Mouse (Mus musculus) lung, embryonic 16.5 days (tissue): ENCODE measurements around the gene Tmem267. TPM values are rescaled to one million over a fixed set of nuclear protein-coding genes. Genes with fewer than 3 reads are reported as not detected.
"Not testable (repeated sequence)": the region's sequence is repeated elsewhere in the genome, so short reads cannot be mapped to it uniquely, and the experiment has no call there.

Source experiments
- ATAC-seq: fragments of 200-750 bp; cut with Nextera tagmentation; 2 replicates; pipeline ENCODE4 v1.8.0; 2017; ENCODE audit warnings: low read depth, mild to moderate bottlenecking, moderate library complexity
- H3K27ac ChIP-seq: fragments of 300-500 bp; sonication (generic); 2 replicates; pipeline ENCODE4 v1.5.1; 2014; ENCODE audit warnings: mild to moderate bottlenecking, control low read depth, low read length
- H3K27me3 ChIP-seq: fragments of 300-500 bp; sonication (generic); 2 replicates; pipeline ENCODE4 v1.6.1; 2014; ENCODE audit warnings: low read depth, low read length, mixed read lengths; ENCODE audit not compliant: control insufficient read depth, insufficient read depth
- H3K36me3 ChIP-seq: fragments of 300-500 bp; sonication (generic); 2 replicates; pipeline ENCODE4 v1.6.1; 2014; ENCODE audit warnings: low read length; ENCODE audit not compliant: control insufficient read depth, insufficient read depth
- H3K4me1 ChIP-seq: fragments of 300-500 bp; sonication (generic); replicated peaks from 2 replicates; pipeline ENCODE4 v1.6.1; 2014; ENCODE audit warnings: low read length, mixed read lengths; ENCODE audit not compliant: control insufficient read depth, insufficient read depth
- H3K4me2 ChIP-seq: fragments of 300-500 bp; sonication (generic); 2 replicates; pipeline ENCODE4 v1.6.1; 2014; ENCODE audit warnings: low read depth, low read length, control low read depth
- H3K4me3 ChIP-seq: fragments of 300-500 bp; sonication (generic); 2 replicates; pipeline ENCODE4 v1.5.1; 2014; ENCODE audit warnings: mild to moderate bottlenecking, low read length, control low read depth
- H3K9ac ChIP-seq: fragments of 300-500 bp; sonication (generic); 2 replicates; pipeline ENCODE4 v1.6.1; 2014; ENCODE audit warnings: low read length, control low read depth
- H3K9me3 ChIP-seq: fragments of 300-500 bp; sonication (generic); 2 replicates; pipeline ENCODE4 v1.6.1; 2016; ENCODE audit warnings: low read length; ENCODE audit not compliant: control insufficient read depth
- WGBS: fragments of 180-500 bp; shearing (Covaris S2); extraction: QIAGEN DNeasy Blood & Tissue Kit; methylation state at CpG from one replicate; pipeline ENCODE4 v1.1.7; 2014; 5-methylcytosine and 5-hydroxymethylcytosine counted together
- polyA plus RNA-seq: library from polyadenylated mRNA; unstranded; fragments of >200 nt; fragmentation: Nextera tagmentation; extraction: Ambion mirVana; gene quantifications from 2 replicates; pipeline ENCODE4 v1.2.1, GENCODE M21; 2015

The Tmem267 gene
- polyA plus RNA-seq, 1 experiment from 2014 or later, result 0.79 TPM

GRCm38 (mm10) chr13:119602688-119603331 is 115.0 kb downstream of the Tmem267 start:
- not testable (repeated sequence) for H3K27ac ChIP-seq, H3K9me3 ChIP-seq, H3K4me2 ChIP-seq, ATAC-seq, H3K4me1 ChIP-seq, H3K36me3 ChIP-seq, H3K4me3 ChIP-seq, H3K9ac ChIP-seq, H3K27me3 ChIP-seq
- WGBS, result 46% methylated on average over 12 of the region's 13 CpGs

GRCm38 (mm10) chr13:119603890-119604289 is 116.1 kb downstream of the Tmem267 start:
- not testable (repeated sequence) for ATAC-seq, H3K9ac ChIP-seq, H3K9me3 ChIP-seq, H3K4me1 ChIP-seq, H3K27ac ChIP-seq, H3K36me3 ChIP-seq, H3K27me3 ChIP-seq, H3K4me2 ChIP-seq, H3K4me3 ChIP-seq
- 93% methylated on average over 6 of the region's 8 CpGs for WGBS

- not testable (repeated sequence) for H3K9ac ChIP-seq, H3K4me3 ChIP-seq, H3K36me3 ChIP-seq, H3K4me1 ChIP-seq, H3K27me3 ChIP-seq, H3K9me3 ChIP-seq, H3K27ac ChIP-seq, ATAC-seq, H3K4me2 ChIP-seq
- 89% methylated on average over 7 of the region's 9 CpGs for WGBS
Measured at GRCm38 (mm10) chr13:119604322-119604721, 116.5 kb downstream of the Tmem267 start.

GRCm38 (mm10) chr13:119618841-119619240 is 131.0 kb downstream of the Tmem267 start:
- H3K4me3 ChIP-seq, result no peak overlapping the region
- no peak overlapping the region for H3K9ac ChIP-seq
- H3K27me3 ChIP-seq, result no peaks in the 10 kb centered on the region
- no peaks in the 10 kb centered on the region for H3K36me3 ChIP-seq
- no peak overlapping the region for H3K27ac ChIP-seq
- 90% methylated on average over 3 of the region's 3 CpGs for WGBS
- no peak overlapping the region for H3K4me2 ChIP-seq
- H3K4me1 ChIP-seq, result no peaks in the 10 kb centered on the region
- H3K9me3 ChIP-seq, result no peaks in the 10 kb centered on the region
- ATAC-seq, result no peak

- no peak for ATAC-seq
- no peak overlapping the region for H3K4me2 ChIP-seq
- 77% methylated on average over 3 of the region's 3 CpGs for WGBS
Measured at GRCm38 (mm10) chr13:119619735-119620134, 131.9 kb downstream of the Tmem267 start.

GRCm38 (mm10) chr13:119623634-119624033 is 135.8 kb downstream of the Tmem267 start, which contains the start of gene Ccl28:
TSS of gene Ccl28 (plus strand) at chr13:119623819.
- ATAC-seq, result no peak
- Histone ChIP-seq H3K4me2 (no peak within 1 kb of the TSS), H3K27ac (no peak within 1 kb of the TSS), H3K9me3 (no peaks in the 10 kb centered on the region), H3K4me1 (no peaks in the 10 kb centered on the region), H3K9ac (no peak within 1 kb of the TSS), H3K4me3 (no peak within 1 kb of the TSS), H3K27me3 (no peaks in the 10 kb centered on the region), H3K36me3 (no peaks in the 10 kb centered on the region)
- WGBS, result 80% methylated on average over 6 of the region's 6 CpGs

More at GRCm38 (mm10) chr13:119619735-119620134, 131.9 kb downstream of the Tmem267 start:
- no peaks in the 10 kb centered on the region for H3K36me3 ChIP-seq
- H3K9ac ChIP-seq, result no peak overlapping the region
- H3K27ac ChIP-seq, result no peak overlapping the region
- no peak overlapping the region for H3K4me3 ChIP-seq
- H3K9me3 ChIP-seq, result no peaks in the 10 kb centered on the region
- no peaks in the 10 kb centered on the region for H3K27me3 ChIP-seq
- H3K4me1 ChIP-seq, result no peaks in the 10 kb centered on the region

GRCm38 (mm10) chr13:119625952-119626351 is 138.1 kb downstream of the Tmem267 start:
- H3K36me3 ChIP-seq, ATAC-seq: not testable (repeated sequence)

GRCm38 (mm10) chr13:119631482-119632155 is 143.8 kb downstream of the Tmem267 start:
- Histone ChIP-seq H3K27me3 (no peaks in the 10 kb centered on the region), H3K4me1 (no peaks in the 10 kb centered on the region), H3K27ac (no peak overlapping the region), H3K9ac (peak overlapping the region; percentile 54), H3K36me3 (no peaks in the 10 kb centered on the region), H3K9me3 (no peaks in the 10 kb centered on the region), H3K4me2 (peak overlapping the region; percentile 70), H3K4me3 (peak overlapping the region; percentile 57)
- ATAC-seq, result peak; percentile 98
- 6% methylated on average over 27 of the region's 33 CpGs for WGBS

More at GRCm38 (mm10) chr13:119625952-119626351, 138.1 kb downstream of the Tmem267 start:
- H3K27me3 ChIP-seq, H3K4me2 ChIP-seq, H3K4me1 ChIP-seq, H3K4me3 ChIP-seq, H3K27ac ChIP-seq, H3K9me3 ChIP-seq, H3K9ac ChIP-seq: not testable (repeated sequence)
- 78% methylated on average over 5 of the region's 5 CpGs for WGBS

GRCm38 (mm10) chr13:119632156-119632548 is 144.3 kb downstream of the Tmem267 start:
- peak overlapping the region; percentile 57 for H3K4me3 ChIP-seq
- no peak for ATAC-seq
- no peaks in the 10 kb centered on the region for H3K36me3 ChIP-seq
- H3K4me2 ChIP-seq, result peak overlapping the region; percentile 70
- no peaks in the 10 kb centered on the region for H3K4me1 ChIP-seq
- WGBS, result 86% methylated on average over 4 of the region's 4 CpGs
- no peak overlapping the region for H3K27ac ChIP-seq
- no peaks in the 10 kb centered on the region for H3K9me3 ChIP-seq
- H3K27me3 ChIP-seq, result no peaks in the 10 kb centered on the region
- no peak overlapping the region for H3K9ac ChIP-seq
